8 mouse cellular contexts compared by ENCODE assay signal in the genomic region with DNA sequence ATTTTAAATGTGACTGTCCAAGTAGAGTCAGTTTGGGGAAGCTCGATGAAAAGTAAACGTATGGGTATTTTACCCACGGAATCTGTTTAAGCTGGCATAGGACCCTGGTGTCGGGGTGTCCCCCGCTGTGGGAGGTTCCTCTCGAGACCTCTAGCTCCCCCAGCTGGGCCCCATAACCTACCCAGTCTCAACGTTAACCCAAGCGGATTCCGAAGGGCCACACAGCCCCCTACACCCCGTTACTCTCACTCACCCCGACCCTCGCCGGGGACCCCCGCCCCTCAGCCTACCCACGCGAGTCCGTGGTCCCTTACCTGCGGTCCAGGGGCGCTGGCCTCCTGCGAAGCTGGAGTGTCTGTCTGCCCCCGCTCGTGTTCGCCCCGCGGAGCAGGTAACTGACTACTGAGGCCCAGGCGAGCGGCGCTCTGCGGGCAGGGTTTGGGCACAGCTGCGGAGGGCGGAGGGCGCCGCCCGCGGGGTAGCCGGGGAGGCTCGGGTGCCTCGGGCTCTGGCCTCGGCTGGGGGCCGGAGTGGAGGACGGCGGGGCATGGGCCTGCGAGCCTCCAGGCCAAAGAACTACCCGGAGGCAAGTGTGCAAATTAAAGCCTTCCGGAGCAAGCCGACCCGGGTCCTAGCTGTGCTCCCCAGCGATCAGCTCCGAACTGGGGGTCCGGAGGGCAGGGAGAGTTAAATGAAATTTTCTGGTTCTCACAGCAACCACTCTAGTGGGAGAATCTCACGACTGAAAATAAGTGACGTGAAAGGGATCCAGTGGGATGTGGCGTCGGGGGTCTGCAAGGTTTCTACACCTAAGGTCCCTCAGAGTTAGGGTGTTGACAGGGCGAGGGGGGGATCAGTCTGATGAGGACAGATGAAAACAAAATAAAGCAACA.
A peak's percentile ranks its signal among the peaks of the same experiment; 100 is the strongest.
DNase-seq lines count a peak whose midpoint lies in the region; ATAC-seq and TF ChIP-seq lines count a peak whose summit lies in the region.

No protein-coding gene starts in this region.

- H3K4me3 ChIP-seq in layer of hippocampus, adult 2 months = peak overlapping the region; percentile 17; the same call in 1 of the 2 replicates
- H3K4me3 ChIP-seq in forebrain, embryonic 13.5 days = peak overlapping the region; percentile 61
- peak overlapping the region; percentile 43 for H3K4me3 ChIP-seq in limb, embryonic 11.5 days (ENCODE audit: low read depth, low read length)
- peak overlapping the region; percentile 28 for H3K4me3 ChIP-seq in olfactory bulb, adult 2 months (ENCODE audit: insufficient read depth, low read depth, low read length)

- H3K4me2 ChIP-seq in forebrain, embryonic 13.5 days = peak overlapping the region; percentile 99
- H3K4me2 ChIP-seq in limb, embryonic 11.5 days (ENCODE audit: low read depth, severe bottlenecking) = peak overlapping the region; percentile 87

- no peak for TF ChIP-seq POLR2A in olfactory bulb, adult 2 months (IDR thresholded peaks at IDR 0.05; ENCODE audit: insufficient read depth, low read depth, low read length)

- H3K36me3 ChIP-seq in forebrain, embryonic 13.5 days (ENCODE audit: poor library complexity, severe bottlenecking) = no peaks in the 10 kb centered on the region
- H3K36me3 ChIP-seq in limb, embryonic 11.5 days (ENCODE audit: control insufficient read depth, insufficient read depth, low read length) = no peaks in the 10 kb centered on the region

- H3K27ac ChIP-seq in layer of hippocampus, adult 2 months = no peak overlapping the region
- no peak overlapping the region for H3K27ac ChIP-seq in forebrain, embryonic 13.5 days
- H3K27ac ChIP-seq in limb, embryonic 11.5 days (replicated peaks; ENCODE audit: low read depth, low read length) = no peak overlapping the region
- no peak overlapping the region for H3K27ac ChIP-seq in olfactory bulb, adult 2 months (ENCODE audit: insufficient read depth, low read depth, low read length)

- no peak for DNase-seq in layer of hippocampus, adult 2 months (ENCODE audit: low spot score in 2 of 2)
- DNase-seq in layer of hippocampus, adult 8-10 months (ENCODE audit: low spot score in 2 of 2) = no peak
- DNase-seq in limb, embryonic 11.5 days (ENCODE audit: low spot score) = peak; percentile 45
- no peak for DNase-seq in ovary, postnatal 14 days (ENCODE audit: low spot score)
- no peak for DNase-seq in urinary bladder, postnatal 14 days (ENCODE audit: low spot score)
- DNase-seq in lung, postnatal 25 days (ENCODE audit: low spot score) = no peak

- H3K27me3 ChIP-seq in forebrain, embryonic 13.5 days = peaks cover 46% of the 10 kb centered on the region
- H3K27me3 ChIP-seq in limb, embryonic 11.5 days (ENCODE audit: control insufficient read depth, insufficient read depth, low read length) = peaks cover 16% of the 10 kb centered on the region

- no peak overlapping the region for H3K9ac ChIP-seq in forebrain, embryonic 13.5 days
- peak overlapping the region; percentile 35; the same call in 1 of the 2 replicates for H3K9ac ChIP-seq in limb, embryonic 11.5 days (ENCODE audit: low read length)

- H3K9me3 ChIP-seq in forebrain, embryonic 13.5 days (replicated peaks) = no peaks in the 10 kb centered on the region
- H3K9me3 ChIP-seq in limb, embryonic 11.5 days (ENCODE audit: control insufficient read depth, low read length) = 0 out of 2 replicates have a peak, but pooled peaks cover 3% of the 10 kb centered on the region

- ATAC-seq in forebrain, embryonic 13.5 days = peak; percentile 23; the same call in 1 of the 2 replicates
- no peak for ATAC-seq in limb, embryonic 11.5 days (ENCODE audit: insufficient number of reproducible peaks, low FRiP score, low TSS enrichment, low read depth)

- WGBS in forebrain, embryonic 13.5 days = 6% methylated on average over 55 of the region's 55 CpGs
- WGBS in limb, embryonic 11.5 days = 7% methylated on average over 55 of the region's 55 CpGs
- 9% methylated on average over 55 of the region's 55 CpGs for WGBS in olfactory bulb, adult 2 months

- no peak for TF ChIP-seq CTCF in layer of hippocampus, adult 2 months (conservative IDR thresholded peaks at IDR 0.05)
- no peak for TF ChIP-seq CTCF in olfactory bulb, adult 2 months (IDR thresholded peaks at IDR 0.05; ENCODE audit: insufficient read depth, low read depth, low read length)

- peaks cover 22% of the 10 kb centered on the region for H3K4me1 ChIP-seq in forebrain, embryonic 13.5 days
- H3K4me1 ChIP-seq in limb, embryonic 11.5 days (ENCODE audit: control insufficient read depth, insufficient read depth, low read length) = peaks cover 5% of the 10 kb centered on the region; the same call in 1 of the 2 replicates
- peaks cover 28% of the 10 kb centered on the region for H3K4me1 ChIP-seq in olfactory bulb, adult 2 months (ENCODE audit: control insufficient read depth, insufficient read depth, low read length)
